Mouse (Mus musculus) ES-Bruce4 (cell line): Measurements from ENCODE around the gene Rnf224.

Source experiments
- CTCF ChIP-seq: IDR thresholded peaks from one replicate; pipeline ENCODE4 v1.8.1; 2011; ENCODE audit warnings: low read depth, low read length
- EP300 ChIP-seq: IDR thresholded peaks from 2 replicates; pipeline ENCODE4 v1.6.1; 2011; ENCODE audit warnings: low read depth, low read length; ENCODE audit not compliant: insufficient read depth
- POLR2A ChIP-seq: IDR thresholded peaks from one replicate; pipeline ENCODE4 v1.8.1; 2011; ENCODE audit warnings: low read length; ENCODE audit not compliant: insufficient read depth

- TF ChIP-seq CTCF (no peak), EP300 (no peak), POLR2A (no peak)
These were observed 9.2 kb downstream of the Rnf224 start for GRCm38 (mm10) chr2:25227406-25227805.
